Mouse (Mus musculus) spleen, adult 2 months (tissue): ENCODE measurements at regions not wholly inside any gene's neighbourhood (a gene's known extent, or its start where the extent isn't known, plus 50 kb on each side); places are given as distances from the start of the nearest gene placed in this dataset.

Experiments
- CTCF ChIP-seq: fragments of 200-500 bp; IDR thresholded peaks from 2 replicates; pipeline ENCODE4 v1.5.1; 2011; ENCODE audit warnings: mild to moderate bottlenecking, inconsistent platforms; ENCODE audit not compliant: insufficient read depth, insufficient read length, insufficient replicate concordance; ENCODE audit errors: extremely low read depth
- POLR2A ChIP-seq: fragments of 200-500 bp; IDR thresholded peaks from 2 replicates; pipeline ENCODE4 v1.6.1; 2011; ENCODE audit warnings: low read depth, low read length, inconsistent platforms

GRCm38 (mm10) chr10:98354486-98354885, 559.7 kb upstream of the Atp2b1 start:
- TF ChIP-seq CTCF: no peak
- TF ChIP-seq POLR2A: no peak
